Mouse (Mus musculus) lung, adult 2 months (tissue): ENCODE measurements around the gene Olfr806.

Source experiments
- CTCF ChIP-seq: fragments of 200-500 bp; IDR thresholded peaks from 2 replicates; pipeline ENCODE4 v1.5.1; 2011; ENCODE audit warnings: mild to moderate bottlenecking, low read length, control low read depth; ENCODE audit not compliant: insufficient read depth
- POLR2A ChIP-seq: fragments of 200-500 bp; IDR thresholded peaks from 2 replicates; pipeline ENCODE4 v1.6.1; 2011; ENCODE audit warnings: low read depth, mild to moderate bottlenecking, control low read depth, low read length, borderline replicate concordance; ENCODE audit errors: extremely low read depth

DNA sequence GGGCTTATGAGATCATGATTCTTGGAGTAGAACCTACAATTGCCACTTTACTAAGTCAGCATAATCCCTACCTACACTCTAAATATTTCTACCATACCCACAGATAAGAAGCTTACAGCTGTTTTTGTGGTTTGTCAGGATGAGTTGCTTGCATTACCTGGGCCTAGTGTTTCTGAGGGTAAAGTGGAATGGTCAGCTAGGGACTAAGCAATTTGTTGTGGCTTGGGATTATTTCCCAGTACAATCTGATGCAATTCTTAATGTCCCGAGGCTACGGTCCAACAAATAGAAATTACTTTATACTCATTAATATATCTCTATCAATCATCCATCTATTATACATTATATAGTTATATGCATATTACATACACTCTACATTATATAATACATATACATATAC, 12.4 kb downstream of the Olfr806 start, which contains the start of gene Olfr805:
- TF ChIP-seq POLR2A (no peak), CTCF (no peak)
